Mouse (Mus musculus): Measurements from ENCODE around the gene Aicda. TPM values are rescaled to one million over a fixed set of nuclear protein-coding genes. Genes with fewer than 3 reads are reported as not detected.

Aicda gene
- polyA plus RNA-seq, 1 experiment = 0.20 TPM

DNA sequence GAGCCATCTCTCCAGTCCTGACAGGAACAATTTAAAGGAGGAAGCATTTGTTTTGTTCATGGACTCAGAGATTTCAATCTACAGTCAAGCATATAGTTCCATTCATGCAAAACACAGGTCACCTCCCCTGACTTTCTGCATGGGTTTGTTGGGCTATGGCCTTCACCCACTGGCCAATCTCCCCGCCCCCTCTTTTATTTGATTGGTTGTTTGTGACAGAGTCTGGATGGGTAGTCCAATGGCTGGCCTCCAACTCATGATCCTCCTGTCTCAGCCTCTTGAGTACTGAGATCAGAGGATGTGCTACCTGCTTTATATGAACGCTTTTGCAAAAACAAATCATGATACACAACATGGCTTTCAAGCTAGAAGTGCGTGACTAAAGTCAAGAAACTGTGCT is 23.4 kb downstream of the Aicda start:
- no peak overlapping the region for H3K4me3 ChIP-seq (ENCODE audit: extremely low read depth, insufficient read depth, insufficient read length)
- WGBS = 94% methylated on average over 3 of the region's 3 CpGs
- no peaks in the 10 kb centered on the region; the same call in 1 of the 2 replicates for H3K4me1 ChIP-seq (ENCODE audit: control insufficient read depth, insufficient read depth, insufficient read length)
- no peaks in the 10 kb centered on the region for H3K27me3 ChIP-seq (ENCODE audit: control insufficient read depth, insufficient read depth, low read length)
- H3K36me3 ChIP-seq (ENCODE audit: control insufficient read depth, insufficient read depth, low read length) = peaks cover 14% of the 10 kb centered on the region
- no peak overlapping the region for H3K27ac ChIP-seq (ENCODE audit: insufficient read depth, low read length)
- DNase-seq (ENCODE audit: low read depth in 1 of 2, low spot score in 2 of 2) = no peak
- no peak for TF ChIP-seq CTCF (IDR thresholded peaks at IDR 0.05; ENCODE audit: extremely low read depth, insufficient read depth, insufficient read length, insufficient replicate concordance)

DNA sequence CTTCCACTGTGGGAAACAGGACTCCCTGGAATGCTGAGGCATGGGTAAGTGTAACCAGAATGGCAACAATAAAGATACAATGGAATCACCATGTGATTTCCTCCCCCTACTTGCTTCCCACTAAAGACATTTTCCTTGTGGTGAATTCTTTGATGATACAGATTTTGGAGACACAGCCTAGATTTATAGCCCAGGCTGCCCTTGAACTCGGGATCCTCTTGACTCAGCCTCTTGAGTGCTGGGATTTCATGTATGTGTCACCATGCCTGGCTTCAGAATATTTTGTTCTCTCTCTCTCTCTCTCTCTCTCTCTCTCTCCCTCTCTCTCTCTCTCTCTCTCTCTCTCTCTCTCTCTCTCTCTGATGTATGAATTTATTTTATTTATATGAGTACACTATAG is 25.5 kb downstream of the Aicda start:
- H3K4me1 ChIP-seq (ENCODE audit: control insufficient read depth, insufficient read depth, insufficient read length) = no peaks in the 10 kb centered on the region
- WGBS = 86% methylated on average over 1 of the region's 1 CpGs
- peaks cover 14% of the 10 kb centered on the region for H3K36me3 ChIP-seq (ENCODE audit: control insufficient read depth, insufficient read depth, low read length)
- H3K4me3 ChIP-seq (ENCODE audit: extremely low read depth, insufficient read depth, insufficient read length) = no peak overlapping the region
- H3K27me3 ChIP-seq (ENCODE audit: control insufficient read depth, insufficient read depth, low read length) = no peaks in the 10 kb centered on the region
- no peak for TF ChIP-seq CTCF (IDR thresholded peaks at IDR 0.05; ENCODE audit: extremely low read depth, insufficient read depth, insufficient read length, insufficient replicate concordance)
- TF ChIP-seq POLR2A (IDR thresholded peaks at IDR 0.05; ENCODE audit: low read depth, low read length) = no peak
- H3K27ac ChIP-seq (ENCODE audit: insufficient read depth, low read length) = no peak overlapping the region
- no peak for DNase-seq (ENCODE audit: low read depth in 1 of 2, low spot score in 2 of 2)

DNA sequence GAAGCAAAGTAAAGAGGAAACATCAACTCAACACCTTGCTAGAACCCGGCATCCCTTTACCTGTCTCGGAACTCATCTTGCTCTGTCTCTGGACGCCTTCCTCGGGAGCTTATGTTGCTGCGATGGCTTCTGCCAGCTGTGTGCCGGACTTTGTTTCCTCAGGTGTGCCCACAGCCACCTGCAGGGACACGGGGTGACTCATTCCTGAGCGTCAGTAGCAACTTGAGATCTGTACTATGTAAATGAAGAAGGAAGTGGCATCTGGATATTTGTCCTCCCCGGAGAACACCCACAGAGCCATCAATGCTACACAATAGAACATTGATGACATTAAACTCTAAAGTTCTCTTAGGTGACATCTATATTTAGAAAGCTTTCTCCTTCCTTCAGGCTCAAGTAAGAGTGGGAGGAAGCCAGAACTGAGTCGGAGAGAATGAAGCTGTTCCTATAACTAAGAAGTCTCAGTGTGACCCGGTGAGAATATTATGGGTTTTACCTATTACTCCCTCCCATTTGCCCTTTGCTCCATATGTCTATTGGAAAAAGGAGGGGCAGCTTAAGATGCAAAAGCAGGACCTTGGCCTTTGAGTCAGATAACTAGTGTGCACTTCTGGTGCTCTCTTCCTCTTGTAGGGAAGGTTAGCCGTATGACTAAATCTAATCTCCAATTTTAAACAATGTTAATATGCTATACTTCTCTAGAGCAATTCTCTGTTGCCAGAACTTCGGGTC is 37.6 kb downstream of the Aicda start:
- H3K4me1 ChIP-seq (ENCODE audit: control insufficient read depth, insufficient read depth, insufficient read length) = no peaks in the 10 kb centered on the region
- no peak for TF ChIP-seq POLR2A (IDR thresholded peaks at IDR 0.05; ENCODE audit: low read depth, low read length)
- TF ChIP-seq CTCF (IDR thresholded peaks at IDR 0.05; ENCODE audit: extremely low read depth, insufficient read depth, insufficient read length, insufficient replicate concordance) = no peak
- no peak for DNase-seq (ENCODE audit: low read depth in 1 of 2, low spot score in 2 of 2)
- H3K4me3 ChIP-seq (ENCODE audit: extremely low read depth, insufficient read depth, insufficient read length) = no peak overlapping the region
- H3K27ac ChIP-seq (ENCODE audit: insufficient read depth, low read length) = no peak overlapping the region
- no peaks in the 10 kb centered on the region for H3K27me3 ChIP-seq (ENCODE audit: control insufficient read depth, insufficient read depth, low read length)
- WGBS = 88% methylated on average over 13 of the region's 13 CpGs
- H3K36me3 ChIP-seq (ENCODE audit: control insufficient read depth, insufficient read depth, low read length) = peaks cover 24% of the 10 kb centered on the region

DNA sequence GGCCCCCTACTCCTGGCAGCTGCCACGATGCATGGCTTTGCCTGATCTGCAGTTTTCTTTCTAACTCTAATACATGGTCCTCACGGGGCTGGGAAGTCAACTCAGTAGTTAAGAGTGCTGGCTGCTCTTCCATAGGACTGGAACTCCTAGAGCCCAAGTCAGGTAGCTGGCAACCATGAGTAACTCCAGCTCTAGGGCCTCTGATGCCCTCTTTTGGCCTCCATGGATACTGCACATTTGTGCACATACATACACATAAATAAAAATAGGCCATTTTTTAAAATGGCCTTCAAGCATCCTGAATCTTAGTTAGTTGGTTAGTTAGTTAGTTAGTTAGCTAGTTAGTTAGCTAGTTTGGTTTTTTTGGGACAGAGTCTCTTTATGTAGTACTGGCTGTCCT is 39.3 kb downstream of the Aicda start:
- no peaks in the 10 kb centered on the region for H3K27me3 ChIP-seq (ENCODE audit: control insufficient read depth, insufficient read depth, low read length)
- H3K27ac ChIP-seq (ENCODE audit: insufficient read depth, low read length) = no peak overlapping the region
- DNase-seq (ENCODE audit: low read depth in 1 of 2, low spot score in 2 of 2) = no peak
- no peaks in the 10 kb centered on the region; the same call in 1 of the 2 replicates for H3K4me1 ChIP-seq (ENCODE audit: control insufficient read depth, insufficient read depth, insufficient read length)
- TF ChIP-seq CTCF (IDR thresholded peaks at IDR 0.05; ENCODE audit: extremely low read depth, insufficient read depth, insufficient read length, insufficient replicate concordance) = no peak
- no peak for TF ChIP-seq POLR2A (IDR thresholded peaks at IDR 0.05; ENCODE audit: low read depth, low read length)
- H3K4me3 ChIP-seq (ENCODE audit: extremely low read depth, insufficient read depth, insufficient read length) = no peak overlapping the region
- WGBS = 94% methylated on average over 2 of the region's 2 CpGs
- H3K36me3 ChIP-seq (ENCODE audit: control insufficient read depth, insufficient read depth, low read length) = peaks cover 20% of the 10 kb centered on the region

DNA sequence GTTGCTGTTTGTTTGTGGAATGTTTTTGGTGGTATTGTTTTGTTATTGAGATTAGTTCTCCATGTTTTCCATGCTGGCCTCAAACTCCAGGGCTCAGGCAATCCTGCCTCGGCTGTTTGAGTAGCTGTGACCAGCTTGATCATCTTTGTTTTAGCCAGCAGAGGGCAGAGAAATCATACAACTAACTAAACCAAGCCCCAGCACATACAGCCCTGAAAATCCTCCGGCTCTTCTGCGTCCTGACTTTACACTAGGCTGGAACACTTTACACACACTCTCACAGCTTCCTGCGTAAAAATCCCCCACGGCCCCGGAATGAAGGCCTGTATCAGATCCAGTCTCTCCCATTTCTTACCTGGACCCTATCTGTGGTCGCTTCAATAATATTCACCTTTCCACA is 42.0 kb downstream of the Aicda start:
- TF ChIP-seq CTCF (IDR thresholded peaks at IDR 0.05; ENCODE audit: extremely low read depth, insufficient read depth, insufficient read length, insufficient replicate concordance) = no peak
- no peak for TF ChIP-seq POLR2A (IDR thresholded peaks at IDR 0.05; ENCODE audit: low read depth, low read length)
- no peaks in the 10 kb centered on the region for H3K27me3 ChIP-seq (ENCODE audit: control insufficient read depth, insufficient read depth, low read length)
- no peak for DNase-seq (ENCODE audit: low read depth in 1 of 2, low spot score in 2 of 2)
- 54% methylated on average over 7 of the region's 7 CpGs for WGBS
- H3K27ac ChIP-seq (ENCODE audit: insufficient read depth, low read length) = no peak overlapping the region
- peaks cover 13% of the 10 kb centered on the region for H3K36me3 ChIP-seq (ENCODE audit: control insufficient read depth, insufficient read depth, low read length)
- H3K4me3 ChIP-seq (ENCODE audit: extremely low read depth, insufficient read depth, insufficient read length) = no peak overlapping the region
- peaks cover 7% of the 10 kb centered on the region; the same call in 1 of the 2 replicates for H3K4me1 ChIP-seq (ENCODE audit: control insufficient read depth, insufficient read depth, insufficient read length)

DNA sequence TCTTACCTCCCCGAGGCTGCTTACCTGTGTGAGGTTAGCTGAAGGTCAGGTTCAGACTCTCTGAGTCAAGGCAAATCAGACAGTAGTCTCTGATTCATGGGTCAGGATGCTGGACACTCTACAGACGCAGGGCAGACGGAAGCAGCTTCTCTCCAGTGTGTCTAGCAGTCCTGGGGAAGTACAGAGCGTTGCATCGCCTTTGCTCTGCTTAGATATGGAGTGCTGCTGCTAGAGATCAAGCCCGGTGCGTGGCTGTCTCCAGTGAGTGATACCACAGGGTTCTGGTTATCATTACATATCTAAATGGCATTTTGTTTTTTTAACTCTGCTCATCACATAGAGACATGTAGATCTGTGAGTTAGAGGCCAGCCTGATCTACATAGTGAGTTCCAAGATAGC is 43.0 kb downstream of the Aicda start:
- no peak for DNase-seq (ENCODE audit: low read depth in 1 of 2, low spot score in 2 of 2)
- Histone ChIP-seq H3K27me3 (ENCODE audit: control insufficient read depth, insufficient read depth, low read length) (no peaks in the 10 kb centered on the region), H3K4me3 (ENCODE audit: extremely low read depth, insufficient read depth, insufficient read length) (no peak overlapping the region), H3K27ac (ENCODE audit: insufficient read depth, low read length) (no peak overlapping the region), H3K4me1 (ENCODE audit: control insufficient read depth, insufficient read depth, insufficient read length) (peaks cover 9% of the 10 kb centered on the region; the same call in 1 of the 2 replicates), H3K36me3 (ENCODE audit: control insufficient read depth, insufficient read depth, low read length) (peaks cover 10% of the 10 kb centered on the region)
- WGBS = 89% methylated on average over 7 of the region's 7 CpGs
- TF ChIP-seq CTCF (IDR thresholded peaks at IDR 0.05; ENCODE audit: extremely low read depth, insufficient read depth, insufficient read length, insufficient replicate concordance) = no peak
- no peak for TF ChIP-seq POLR2A (IDR thresholded peaks at IDR 0.05; ENCODE audit: low read depth, low read length)

DNA sequence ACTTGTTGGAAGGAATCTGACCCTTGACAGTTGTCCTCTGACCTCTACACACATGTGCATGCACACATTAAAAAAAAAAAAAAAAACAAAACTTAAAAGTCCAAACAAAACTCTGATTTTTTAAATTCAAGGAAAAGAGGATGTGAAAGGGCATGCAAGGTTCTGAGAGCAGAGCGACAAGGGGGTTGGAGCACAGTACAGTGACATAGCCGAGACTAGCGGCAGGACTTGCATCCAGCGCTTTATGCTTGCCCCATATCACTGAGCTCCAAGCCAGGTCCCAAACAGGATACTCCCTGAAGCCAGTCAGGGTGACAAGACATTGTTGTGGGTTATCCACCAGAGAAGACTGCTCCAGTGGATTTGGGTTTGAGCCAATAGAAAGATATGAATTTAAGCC is 44.4 kb downstream of the Aicda start:
- H3K27me3 ChIP-seq (ENCODE audit: control insufficient read depth, insufficient read depth, low read length) = no peaks in the 10 kb centered on the region

More for the DNA sequence above, 44.4 kb downstream of the Aicda start:
- peak overlapping the region; percentile 19; the same call in 1 of the 2 replicates for H3K4me3 ChIP-seq (ENCODE audit: extremely low read depth, insufficient read depth, insufficient read length)
- TF ChIP-seq POLR2A (IDR thresholded peaks at IDR 0.05; ENCODE audit: low read depth, low read length) = no peak
- no peak for TF ChIP-seq CTCF (IDR thresholded peaks at IDR 0.05; ENCODE audit: extremely low read depth, insufficient read depth, insufficient read length, insufficient replicate concordance)
- WGBS = 37% methylated on average over 4 of the region's 4 CpGs
- peak overlapping the region; percentile 90 for H3K27ac ChIP-seq (ENCODE audit: insufficient read depth, low read length)
- H3K36me3 ChIP-seq (ENCODE audit: control insufficient read depth, insufficient read depth, low read length) = peaks cover 3% of the 10 kb centered on the region; the same call in 1 of the 2 replicates
- H3K4me1 ChIP-seq (ENCODE audit: control insufficient read depth, insufficient read depth, insufficient read length) = peaks cover 9% of the 10 kb centered on the region; the same call in 1 of the 2 replicates
- DNase-seq (ENCODE audit: low read depth in 1 of 2, low spot score in 2 of 2) = no peak

Data from spleen, adult 2 months (tissue).